Mouse (Mus musculus) inflammation-experienced regulatory T-cells, adult 6 months (primary cell): ENCODE results near the gene Kif5a. TPM values are rescaled to one million over a fixed set of nuclear protein-coding genes. Genes with fewer than 3 reads are reported as not detected.

ENCODE experiments used
- ATAC-seq: one replicate; pipeline ENCODE4 v1.8.0; 2017
- polyA plus RNA-seq, 3 experiments: library from polyadenylated mRNA; unstranded; fragments of 100-300 nt; shearing (Covaris generic); gene quantifications; one replicate each; pipeline ENCODE4 v1.2.1; 2017

The Kif5a gene
- polyA plus RNA-seq, 3 experiments from 2014 or later, result 0.16 to 0.19 TPM; not detected in 1

- ATAC-seq, result no peak
Observed at GRCm38 (mm10) chr10:127190398-127191190, 72.6 kb downstream of the Kif5a start.

- ATAC-seq, result no peak
Observed at GRCm38 (mm10) chr10:127189651-127190381, 73.3 kb downstream of the Kif5a start, which contains the start of gene Arhgef25. Gene Arhgef25 (minus strand): TSS chr10:127190083.

GRCm38 (mm10) chr10:127189116-127189650 is 74.0 kb downstream of the Kif5a start:
- peak; percentile 55 for ATAC-seq

- ATAC-seq, result no peak
Observed at GRCm38 (mm10) chr10:127188465-127189115, 74.6 kb downstream of the Kif5a start.

GRCm38 (mm10) chr10:127188079-127188453 is 75.1 kb downstream of the Kif5a start:
- ATAC-seq, result no peak

- no peak for ATAC-seq
Observed at GRCm38 (mm10) chr10:127187371-127188078, 75.6 kb downstream of the Kif5a start.

- no peak for ATAC-seq
Observed at GRCm38 (mm10) chr10:127186451-127186850, 76.7 kb downstream of the Kif5a start.

- no peak for ATAC-seq
Observed at GRCm38 (mm10) chr10:127185506-127185905, 77.6 kb downstream of the Kif5a start.

GRCm38 (mm10) chr10:127185101-127185500 is 78.0 kb downstream of the Kif5a start:
- ATAC-seq, result no peak

- ATAC-seq, result peak; percentile 29
Observed at GRCm38 (mm10) chr10:127183759-127184158, 79.4 kb downstream of the Kif5a start.

- ATAC-seq, result no peak
Observed at GRCm38 (mm10) chr10:127182624-127183023, 80.5 kb downstream of the Kif5a start.

- no peak for ATAC-seq
Observed at GRCm38 (mm10) chr10:127181566-127181965, 81.6 kb downstream of the Kif5a start.

GRCm38 (mm10) chr10:127180695-127181047 is 82.5 kb downstream of the Kif5a start:
- no peak for ATAC-seq

- ATAC-seq, result peak; percentile 25
Observed at GRCm38 (mm10) chr10:127179871-127180694, 83.1 kb downstream of the Kif5a start, which contains the start of gene Slc26a10. Gene Slc26a10 (minus strand): TSS chr10:127180645.

GRCm38 (mm10) chr10:127178286-127179027 is 84.7 kb downstream of the Kif5a start:
- no peak for ATAC-seq

GRCm38 (mm10) chr10:127177719-127178118 is 85.4 kb downstream of the Kif5a start:
- ATAC-seq, result peak; percentile 45

- ATAC-seq, result no peak
Observed at GRCm38 (mm10) chr10:127177235-127177634, 85.9 kb downstream of the Kif5a start.

- ATAC-seq, result no peak
Observed at GRCm38 (mm10) chr10:127176756-127177155, 86.4 kb downstream of the Kif5a start.

GRCm38 (mm10) chr10:127176228-127176627 is 86.9 kb downstream of the Kif5a start:
- no peak for ATAC-seq
